Mouse (Mus musculus) forebrain, embryonic 14.5 days (tissue): ENCODE results near the gene Snx6. TPM values are rescaled to one million over a fixed set of nuclear protein-coding genes. Genes with fewer than 3 reads are reported as not detected.

Experiments
- polyA plus RNA-seq: library from polyadenylated mRNA; unstranded; fragments of >200 nt; fragmentation: Nextera tagmentation; extraction: Ambion mirVana; gene quantifications from 2 replicates; pipeline ENCODE4 v1.2.1, GENCODE M21; 2014

The Snx6 gene
- polyA plus RNA-seq, 1 experiment from 2014 or later, result 194 TPM

Other genes with a start within 250 kb of the Snx6 start
- gene Sptssa, start 139.1 kb downstream of the Snx6 start, polyA plus RNA-seq, result 193 and 196 TPM in 2 replicates
- gene Eapp, start 99.8 kb downstream of the Snx6 start, polyA plus RNA-seq, result 84.0 and 87.0 TPM in 2 replicates
- 375 and 380 TPM in 2 replicates for gene Cfl2, start 67.2 kb upstream of the Snx6 start, polyA plus RNA-seq
- gene Gm20403, start 190.8 kb upstream of the Snx6 start, polyA plus RNA-seq, result not detected in 2 replicates
- 13.6 and 14.4 TPM in 2 replicates for gene Baz1a, start 218.6 kb upstream of the Snx6 start, polyA plus RNA-seq